Mouse (Mus musculus) cerebellum, postnatal 25 days (tissue): ENCODE measurements around the gene Commd3.

ENCODE experiments used
- DNase-seq, 2 experiments: peaks; one replicate each; pipeline ENCODE4 v3.0.0; 2021; ENCODE audit warnings: mixed read lengths in 2 of 2

The Commd3 gene

GRCm38 (mm10) chr2:18672133-18672765 lies at the start of gene Commd3:
Commd3 (plus strand) TSS chr2:18672384.
- peak; percentile 98 to 100 for DNase-seq

- DNase-seq, result no peak
These were observed 49.0 kb upstream of the Commd3 start for GRCm38 (mm10) chr2:18623219-18623618.

GRCm38 (mm10) chr2:18630547-18630946 lies 41.6 kb upstream of the Commd3 start:
- no peak for DNase-seq

GRCm38 (mm10) chr2:18635052-18635451 lies 37.1 kb upstream of the Commd3 start:
- peak; percentile 98 to 99 for DNase-seq

- no peak for DNase-seq
These were observed 23.6 kb upstream of the Commd3 start for GRCm38 (mm10) chr2:18648563-18648962.

GRCm38 (mm10) chr2:18654821-18655220 lies 17.4 kb upstream of the Commd3 start:
- DNase-seq, result no peak

- no peak for DNase-seq
These were observed 8.2 kb upstream of the Commd3 start for GRCm38 (mm10) chr2:18664003-18664402.

GRCm38 (mm10) chr2:18671041-18671440 lies 1.1 kb upstream of the Commd3 start:
- no peak for DNase-seq

- DNase-seq, result no peak
These were observed 581 bp downstream of the Commd3 start for GRCm38 (mm10) chr2:18672766-18673164.

GRCm38 (mm10) chr2:18673766-18674165 lies 1.6 kb downstream of the Commd3 start:
- no peak for DNase-seq

GRCm38 (mm10) chr2:18674193-18674902 lies 2.2 kb downstream of the Commd3 start:
- no peak for DNase-seq

- no peak for DNase-seq
These were observed 3.7 kb downstream of the Commd3 start for GRCm38 (mm10) chr2:18675681-18676456.

GRCm38 (mm10) chr2:18676457-18676935 lies 4.3 kb downstream of the Commd3 start:
- DNase-seq, result peak; percentile 83 to 91

- DNase-seq, result peak; percentile 83 to 84
These were observed 4.8 kb downstream of the Commd3 start, which contains the start of gene Bmi1 for GRCm38 (mm10) chr2:18676936-18677491. Bmi1 (plus strand) TSS chr2:18677018.

GRCm38 (mm10) chr2:18677631-18678471 lies 5.7 kb downstream of the Commd3 start:
- peak; percentile 72 to 73 for DNase-seq

- DNase-seq, result no peak
These were observed 7.5 kb downstream of the Commd3 start for GRCm38 (mm10) chr2:18679701-18680100.

- DNase-seq, result no peak
These were observed 8.3 kb downstream of the Commd3 start for GRCm38 (mm10) chr2:18680501-18680900.

GRCm38 (mm10) chr2:18680961-18681360 lies 8.8 kb downstream of the Commd3 start:
- peak; percentile 33 to 60 for DNase-seq

GRCm38 (mm10) chr2:18684062-18684461 lies 11.9 kb downstream of the Commd3 start:
- no peak for DNase-seq

- DNase-seq, result no peak
These were observed 14.2 kb downstream of the Commd3 start for GRCm38 (mm10) chr2:18686386-18686785.

GRCm38 (mm10) chr2:18686826-18687519 lies 14.8 kb downstream of the Commd3 start:
- no peak for DNase-seq
